Mouse (Mus musculus) MEL (cell line): Measurements from ENCODE around the gene Timm22.

Experiments
- BHLHE40 ChIP-seq: IDR thresholded peaks from 2 replicates; pipeline ENCODE4 v1.6.1; 2012; ENCODE audit warnings: low read depth, mild to moderate bottlenecking, inconsistent platforms, low read length, improper control_type of control experiment, borderline replicate concordance
- CTCF ChIP-seq, 3 experiments: IDR thresholded peaks in 2 of 3; conservative IDR thresholded peaks in 1 of 3; 2 replicates each; pipeline ENCODE4 v1.5.1; 2011 to 2012; ENCODE audit warnings: low read length in 3 of 3, low read depth in 2 of 3, mild to moderate bottlenecking in 2 of 3, improper control_type of control experiment in 1 of 3, inconsistent platforms in 1 of 3, mixed read lengths in 1 of 3, moderate library complexity in 1 of 3; ENCODE audit not compliant: control insufficient read depth in 1 of 3, insufficient read depth in 1 of 3, poor library complexity in 1 of 3, severe bottlenecking in 1 of 3
- E2F4 ChIP-seq: IDR thresholded peaks from 2 replicates; pipeline ENCODE4 v1.6.1; 2011; ENCODE audit warnings: low read depth, low read length, improper control_type of control experiment, borderline replicate concordance
- EP300 ChIP-seq, 2 experiments: IDR thresholded peaks; 2 replicates each; pipeline ENCODE4 v1.6.1; 2011; ENCODE audit warnings: improper control_type of control experiment in 2 of 2, low read length in 2 of 2, low read depth in 1 of 2, mild to moderate bottlenecking in 1 of 2
- GATA1 ChIP-seq: IDR thresholded peaks from 2 replicates; pipeline ENCODE4 v1.6.1; 2011; ENCODE audit warnings: low read depth, low read length, improper control_type of control experiment

GRCm38 (mm10) chr11:76370491-76370890, 36.3 kb upstream of the Timm22 start:
- TF ChIP-seq CTCF (IDR thresholded peaks at IDR 0.05 in 2 of 3, conservative IDR thresholded peaks at IDR 0.05 in 1 of 3; ENCODE audit: control insufficient read depth in 1 of 3, insufficient read depth in 1 of 3, low read depth in 2 of 3, low read length in 3 of 3, poor library complexity in 1 of 3, severe bottlenecking in 1 of 3): no peak
- TF ChIP-seq E2F4: no peak
- no peak for TF ChIP-seq BHLHE40
- TF ChIP-seq EP300 (IDR thresholded peaks at IDR 0.05; ENCODE audit: low read depth in 1 of 2, low read length in 2 of 2): no peak
- no peak for TF ChIP-seq GATA1
